Mouse (Mus musculus): ENCODE data around the gene Ipo5. TPM values are rescaled to one million over a fixed set of nuclear protein-coding genes. Genes with fewer than 3 reads are reported as not detected.

The Ipo5 gene
- polyA plus RNA-seq, 1 experiment from 2014 or later: 53.8 TPM

DNA sequence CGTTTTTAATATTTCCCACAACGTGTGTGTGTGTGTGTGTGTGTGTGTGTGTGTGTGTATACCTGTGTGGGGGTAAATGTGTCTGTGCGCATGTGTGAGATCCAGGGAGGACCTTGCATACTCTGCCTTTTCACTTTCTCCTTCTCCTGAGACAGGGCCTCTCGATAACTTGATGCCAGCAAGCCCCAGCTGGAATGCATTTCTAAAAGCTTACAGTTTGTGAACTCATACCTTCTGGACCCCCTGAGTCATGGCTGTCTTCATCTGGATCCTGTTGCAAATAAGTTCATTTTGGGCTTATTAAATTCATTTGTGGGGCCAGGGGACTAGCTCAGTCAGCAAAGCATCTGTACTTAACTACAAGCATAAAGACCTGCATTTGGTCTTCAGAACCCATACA is 57.7 kb downstream of the Ipo5 start:
- Histone ChIP-seq H3K4me2 (ENCODE audit: low read length) (no peak overlapping the region), H3K4me3 (ENCODE audit: low read length) (no peak overlapping the region), H3K36me3 (ENCODE audit: control insufficient read depth, insufficient read depth, low read length) (no peaks in the 10 kb centered on the region), H3K9ac (ENCODE audit: low read depth, low read length) (no peak overlapping the region), H3K9me3 (ENCODE audit: control insufficient read depth, low read length) (no peaks in the 10 kb centered on the region), H3K27me3 (replicated peaks; ENCODE audit: control insufficient read depth, insufficient read depth, low read length) (no peaks in the 10 kb centered on the region), H3K27ac (ENCODE audit: low read depth, low read length) (no peak overlapping the region), H3K4me1 (ENCODE audit: control insufficient read depth, insufficient read depth, low read depth, low read length) (no peaks in the 10 kb centered on the region)
- WGBS: 95% methylated on average over 4 of the region's 4 CpGs
- no peak for ATAC-seq

DNA sequence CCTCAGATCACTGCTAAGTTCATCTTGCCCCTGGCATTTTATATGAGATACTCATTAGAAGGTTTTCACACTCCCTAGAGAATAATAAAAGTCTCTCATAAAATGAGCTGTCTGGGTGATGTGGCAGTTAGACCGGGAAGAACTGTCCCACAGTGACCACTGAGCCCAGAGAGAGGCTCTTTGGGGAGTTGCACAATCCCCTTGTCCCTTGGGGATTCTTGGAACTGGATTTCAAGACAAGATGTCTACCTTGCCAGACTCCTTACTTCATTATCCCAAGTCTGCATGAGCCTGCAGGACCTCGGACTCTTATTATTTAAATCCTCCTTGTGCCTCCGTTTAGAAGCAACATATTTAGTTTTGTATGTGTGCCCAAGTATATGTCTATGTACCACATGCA is 58.6 kb downstream of the Ipo5 start:
- no peak overlapping the region for H3K27ac ChIP-seq (ENCODE audit: low read depth, low read length)
- no peaks in the 10 kb centered on the region for H3K9me3 ChIP-seq (ENCODE audit: control insufficient read depth, low read length)
- 93% methylated on average over 3 of the region's 3 CpGs for WGBS
- no peak for ATAC-seq
- H3K4me2 ChIP-seq (ENCODE audit: low read length): no peak overlapping the region
- no peaks in the 10 kb centered on the region for H3K27me3 ChIP-seq (replicated peaks; ENCODE audit: control insufficient read depth, insufficient read depth, low read length)
- H3K4me3 ChIP-seq (ENCODE audit: low read length): no peak overlapping the region
- H3K4me1 ChIP-seq (ENCODE audit: control insufficient read depth, insufficient read depth, low read depth, low read length): no peaks in the 10 kb centered on the region
- no peak overlapping the region for H3K9ac ChIP-seq (ENCODE audit: low read depth, low read length)
- H3K36me3 ChIP-seq (ENCODE audit: control insufficient read depth, insufficient read depth, low read length): no peaks in the 10 kb centered on the region

DNA sequence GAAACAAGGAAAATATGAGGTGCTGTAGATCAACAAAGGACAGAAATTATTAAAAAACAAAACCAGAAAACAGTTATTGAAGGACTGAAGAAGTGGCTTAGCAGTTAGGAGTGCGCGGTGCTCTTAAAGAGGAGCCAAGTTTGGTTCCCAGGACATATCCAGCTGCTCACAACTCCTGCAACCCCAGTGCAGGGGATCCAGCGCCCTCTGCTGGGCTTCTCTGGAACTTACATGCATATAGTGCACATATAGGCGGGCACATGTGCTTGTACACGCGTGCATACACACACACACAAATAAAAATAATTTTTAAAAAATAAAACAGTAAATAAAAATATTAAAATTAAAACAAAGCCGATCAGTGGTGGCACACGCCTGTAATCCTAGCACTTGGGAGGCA is 59.6 kb downstream of the Ipo5 start:
- H3K4me1 ChIP-seq (ENCODE audit: control insufficient read depth, insufficient read depth, low read depth, low read length): no peaks in the 10 kb centered on the region
- H3K36me3 ChIP-seq (ENCODE audit: control insufficient read depth, insufficient read depth, low read length): no peaks in the 10 kb centered on the region
- H3K27me3 ChIP-seq (replicated peaks; ENCODE audit: control insufficient read depth, insufficient read depth, low read length): no peaks in the 10 kb centered on the region
- H3K9ac ChIP-seq (ENCODE audit: low read depth, low read length): no peak overlapping the region
- no peak overlapping the region for H3K4me2 ChIP-seq (ENCODE audit: low read length)
- H3K9me3 ChIP-seq (ENCODE audit: control insufficient read depth, low read length): no peaks in the 10 kb centered on the region
- no peak overlapping the region for H3K4me3 ChIP-seq (ENCODE audit: low read length)
- ATAC-seq: no peak
- WGBS: 84% methylated on average over 8 of the region's 8 CpGs
- no peak overlapping the region for H3K27ac ChIP-seq (ENCODE audit: low read depth, low read length)

DNA sequence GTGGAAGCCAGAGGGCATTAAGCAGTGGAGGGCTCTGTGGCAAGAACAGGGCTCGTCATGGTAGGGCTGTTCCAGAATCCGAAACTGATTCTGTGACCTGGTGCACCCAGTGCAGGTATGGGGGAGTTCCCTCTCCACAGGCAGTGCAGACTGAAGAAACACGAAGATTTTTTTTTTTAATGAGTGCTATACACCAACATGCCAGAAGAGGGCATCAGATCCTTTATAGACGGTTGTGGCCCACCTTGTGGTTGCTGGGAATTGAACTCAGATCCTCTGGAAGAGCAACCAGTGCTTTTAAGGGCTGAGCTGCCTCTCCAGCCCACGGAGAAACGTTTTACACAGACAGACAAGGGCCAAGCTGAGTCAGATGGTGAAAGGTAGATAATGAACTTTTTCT is 60.3 kb downstream of the Ipo5 start:
- no peak for ATAC-seq
- 68% methylated on average over 6 of the region's 6 CpGs for WGBS
- no peak overlapping the region for H3K4me3 ChIP-seq (ENCODE audit: low read length)
- no peaks in the 10 kb centered on the region for H3K36me3 ChIP-seq (ENCODE audit: control insufficient read depth, insufficient read depth, low read length)
- H3K9me3 ChIP-seq (ENCODE audit: control insufficient read depth, low read length): no peaks in the 10 kb centered on the region
- no peaks in the 10 kb centered on the region for H3K4me1 ChIP-seq (ENCODE audit: control insufficient read depth, insufficient read depth, low read depth, low read length)
- H3K9ac ChIP-seq (ENCODE audit: low read depth, low read length): no peak overlapping the region
- H3K4me2 ChIP-seq (ENCODE audit: low read length): no peak overlapping the region
- no peak overlapping the region for H3K27ac ChIP-seq (ENCODE audit: low read depth, low read length)
- H3K27me3 ChIP-seq (replicated peaks; ENCODE audit: control insufficient read depth, insufficient read depth, low read length): no peaks in the 10 kb centered on the region

DNA sequence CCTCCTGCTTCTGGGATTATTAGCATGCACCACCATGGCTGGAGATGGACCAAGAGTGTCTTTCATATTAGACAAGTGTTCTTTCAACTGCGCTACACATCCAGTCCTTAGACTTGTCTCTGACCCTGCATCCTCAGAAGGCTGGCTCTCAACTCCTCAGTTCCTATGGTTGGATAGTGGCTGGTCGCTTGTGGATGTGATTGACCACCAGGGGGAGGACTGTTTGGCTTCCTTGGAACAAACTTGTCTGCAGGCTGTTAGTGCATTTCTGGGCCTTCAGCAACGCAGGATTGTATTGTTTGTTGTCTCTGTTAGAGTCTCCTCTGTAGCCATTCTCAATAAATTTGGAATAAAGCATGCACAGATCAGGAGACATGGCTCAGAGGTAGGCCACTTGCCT is 68.5 kb downstream of the Ipo5 start:
- Histone ChIP-seq H3K9ac (ENCODE audit: low read depth, low read length) (no peak overlapping the region), H3K4me3 (ENCODE audit: low read length) (no peak overlapping the region), H3K36me3 (ENCODE audit: control insufficient read depth, insufficient read depth, low read length) (no peaks in the 10 kb centered on the region), H3K4me1 (ENCODE audit: control insufficient read depth, insufficient read depth, low read depth, low read length) (no peaks in the 10 kb centered on the region), H3K27me3 (replicated peaks; ENCODE audit: control insufficient read depth, insufficient read depth, low read length) (no peaks in the 10 kb centered on the region), H3K9me3 (ENCODE audit: control insufficient read depth, low read length) (no peaks in the 10 kb centered on the region), H3K4me2 (ENCODE audit: low read length) (no peak overlapping the region), H3K27ac (ENCODE audit: low read depth, low read length) (no peak overlapping the region)
- WGBS: 47% methylated on average over 3 of the region's 3 CpGs
- no peak for ATAC-seq

DNA sequence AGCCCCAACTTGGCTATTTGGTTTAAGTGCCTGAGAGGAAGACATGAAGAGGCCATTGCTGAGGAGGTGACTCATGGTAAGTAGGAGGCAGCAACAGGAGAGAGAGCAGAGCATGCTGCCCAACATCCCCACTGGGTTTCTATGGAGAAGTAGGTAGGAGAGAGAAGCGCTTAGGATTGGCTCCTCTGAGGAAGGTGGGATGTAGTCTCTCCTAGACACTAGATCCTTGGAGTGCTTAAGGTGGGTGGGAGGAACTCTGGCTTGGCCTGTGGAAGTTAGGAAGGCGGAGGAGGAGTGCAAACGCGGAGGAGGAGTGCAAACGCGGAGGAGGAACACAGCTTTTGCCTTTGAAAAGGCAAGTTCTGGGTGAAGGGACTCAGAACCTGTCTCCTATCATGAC is 78.1 kb downstream of the Ipo5 start:
- no peaks in the 10 kb centered on the region for H3K9me3 ChIP-seq (ENCODE audit: control insufficient read depth, low read length)
- no peak overlapping the region for H3K9ac ChIP-seq (ENCODE audit: low read depth, low read length)
- no peak overlapping the region for H3K4me2 ChIP-seq (ENCODE audit: low read length)
- no peak overlapping the region for H3K4me3 ChIP-seq (ENCODE audit: low read length)
- WGBS: 65% methylated on average over 6 of the region's 6 CpGs
- no peaks in the 10 kb centered on the region for H3K36me3 ChIP-seq (ENCODE audit: control insufficient read depth, insufficient read depth, low read length)
- no peak overlapping the region for H3K27ac ChIP-seq (ENCODE audit: low read depth, low read length)
- no peaks in the 10 kb centered on the region for H3K4me1 ChIP-seq (ENCODE audit: control insufficient read depth, insufficient read depth, low read depth, low read length)
- no peak for ATAC-seq
- no peaks in the 10 kb centered on the region for H3K27me3 ChIP-seq (replicated peaks; ENCODE audit: control insufficient read depth, insufficient read depth, low read length)

Other genes starting within 250 kb of the Ipo5 start
- gene Farp1, start 124.0 kb downstream of the Ipo5 start, polyA plus RNA-seq (2015; fragmentation: Nextera tagmentation; extraction: Ambion mirVana): 28.9 and 36.0 TPM in 2 replicates

Measured in hindbrain, embryonic 16.5 days (tissue).